Mouse (Mus musculus): ENCODE measurements around the gene Tnfaip8l3. TPM values are rescaled to one million over a fixed set of nuclear protein-coding genes. Genes with fewer than 3 reads are reported as not detected.

Tnfaip8l3 gene
- polyA plus RNA-seq (2014; fragmentation: Nextera tagmentation; extraction: Ambion mirVana) = 0.05 and 0.14 TPM in 2 replicates

- peak within 1 kb of the TSS; percentile 48 for H3K4me3 ChIP-seq (ENCODE audit: low read depth, low read length)
- H3K4me2 ChIP-seq (ENCODE audit: low read depth) = peak within 1 kb of the TSS; percentile 98
- peak within 1 kb of the TSS; percentile 52 for H3K9ac ChIP-seq (ENCODE audit: low read length)
- no peaks in the 10 kb centered on the region for H3K36me3 ChIP-seq (ENCODE audit: control insufficient read depth, insufficient read depth, low read length)
- H3K27me3 ChIP-seq (ENCODE audit: control insufficient read depth, insufficient read depth, low read length) = peaks cover 8% of the 10 kb centered on the region
- DNase-seq (ENCODE audit: low spot score) (peak; percentile 48), ATAC-seq (ENCODE audit: insufficient read depth, low FRiP score, low TSS enrichment) (peak; percentile 81)
- H3K4me1 ChIP-seq (ENCODE audit: control insufficient read depth, insufficient read depth, low read length) = no peaks in the 10 kb centered on the region
- H3K9me3 ChIP-seq (ENCODE audit: control insufficient read depth, low read length) = no peaks in the 10 kb centered on the region
- under 1% methylated on average over 34 of the region's 35 CpGs for WGBS
- no peak within 1 kb of the TSS for H3K27ac ChIP-seq (ENCODE audit: low read depth, low read length)
Measured at GRCm38 (mm10) chr9:54068032-54068649, at the start of gene Tnfaip8l3. Gene Tnfaip8l3 (minus strand): TSS chr9:54068388.

GRCm38 (mm10) chr9:54112726-54113125, 44.5 kb upstream of the Tnfaip8l3 start:
- H3K36me3 ChIP-seq (ENCODE audit: control insufficient read depth, insufficient read depth, low read length) = no peaks in the 10 kb centered on the region
- no peak overlapping the region for H3K9ac ChIP-seq (ENCODE audit: low read length)
- H3K9me3 ChIP-seq (ENCODE audit: control insufficient read depth, low read length) = no peaks in the 10 kb centered on the region
- H3K4me1 ChIP-seq (ENCODE audit: control insufficient read depth, insufficient read depth, low read length) = no peaks in the 10 kb centered on the region
- no peaks in the 10 kb centered on the region for H3K27me3 ChIP-seq (ENCODE audit: control insufficient read depth, insufficient read depth, low read length)
- DNase-seq (ENCODE audit: low spot score) = no peak
- ATAC-seq (ENCODE audit: insufficient read depth, low FRiP score, low TSS enrichment) = no peak
- no peak overlapping the region for H3K4me3 ChIP-seq (ENCODE audit: low read depth, low read length)
- H3K4me2 ChIP-seq (ENCODE audit: low read depth) = no peak overlapping the region
- no peak overlapping the region for H3K27ac ChIP-seq (ENCODE audit: low read depth, low read length)

GRCm38 (mm10) chr9:54098636-54099035, 30.4 kb upstream of the Tnfaip8l3 start:
- Histone ChIP-seq H3K4me2 (ENCODE audit: low read depth) (no peak overlapping the region), H3K9ac (ENCODE audit: low read length) (no peak overlapping the region), H3K9me3 (ENCODE audit: control insufficient read depth, low read length) (no peaks in the 10 kb centered on the region), H3K4me3 (ENCODE audit: low read depth, low read length) (no peak overlapping the region), H3K27me3 (ENCODE audit: control insufficient read depth, insufficient read depth, low read length) (no peaks in the 10 kb centered on the region), H3K4me1 (ENCODE audit: control insufficient read depth, insufficient read depth, low read length) (no peaks in the 10 kb centered on the region), H3K27ac (ENCODE audit: low read depth, low read length) (no peak overlapping the region), H3K36me3 (ENCODE audit: control insufficient read depth, insufficient read depth, low read length) (no peaks in the 10 kb centered on the region)
- DNase-seq (ENCODE audit: low spot score) (no peak), ATAC-seq (ENCODE audit: insufficient read depth, low FRiP score, low TSS enrichment) (no peak)

GRCm38 (mm10) chr9:54097091-54097490, 28.9 kb upstream of the Tnfaip8l3 start:
- no peak overlapping the region for H3K27ac ChIP-seq (ENCODE audit: low read depth, low read length)
- H3K4me3 ChIP-seq (ENCODE audit: low read depth, low read length) = no peak overlapping the region
- H3K9me3 ChIP-seq (ENCODE audit: control insufficient read depth, low read length) = no peaks in the 10 kb centered on the region
- no peak overlapping the region for H3K9ac ChIP-seq (ENCODE audit: low read length)
- H3K4me1 ChIP-seq (ENCODE audit: control insufficient read depth, insufficient read depth, low read length) = no peaks in the 10 kb centered on the region
- no peak overlapping the region for H3K4me2 ChIP-seq (ENCODE audit: low read depth)
- H3K36me3 ChIP-seq (ENCODE audit: control insufficient read depth, insufficient read depth, low read length) = no peaks in the 10 kb centered on the region
- no peak for DNase-seq (ENCODE audit: low spot score)
- no peaks in the 10 kb centered on the region for H3K27me3 ChIP-seq (ENCODE audit: control insufficient read depth, insufficient read depth, low read length)
- WGBS = 88% methylated on average over 6 of the region's 6 CpGs
- ATAC-seq (ENCODE audit: insufficient read depth, low FRiP score, low TSS enrichment) = no peak

- ATAC-seq (ENCODE audit: insufficient read depth, low FRiP score, low TSS enrichment) = no peak
- Histone ChIP-seq H3K27me3 (ENCODE audit: control insufficient read depth, insufficient read depth, low read length) (no peaks in the 10 kb centered on the region), H3K9me3 (ENCODE audit: control insufficient read depth, low read length) (no peaks in the 10 kb centered on the region), H3K27ac (ENCODE audit: low read depth, low read length) (no peak overlapping the region), H3K9ac (ENCODE audit: low read length) (no peak overlapping the region), H3K4me3 (ENCODE audit: low read depth, low read length) (no peak overlapping the region), H3K4me1 (ENCODE audit: control insufficient read depth, insufficient read depth, low read length) (no peaks in the 10 kb centered on the region), H3K4me2 (ENCODE audit: low read depth) (no peak overlapping the region), H3K36me3 (ENCODE audit: control insufficient read depth, insufficient read depth, low read length) (no peaks in the 10 kb centered on the region)
- DNase-seq (ENCODE audit: low spot score) = no peak
- WGBS = 78% methylated on average over 3 of the region's 3 CpGs
Measured at GRCm38 (mm10) chr9:54084245-54084644, 16.1 kb upstream of the Tnfaip8l3 start.

- 87% methylated on average over 2 of the region's 2 CpGs for WGBS
- H3K9ac ChIP-seq (ENCODE audit: low read length) = no peak overlapping the region
- no peaks in the 10 kb centered on the region for H3K9me3 ChIP-seq (ENCODE audit: control insufficient read depth, low read length)
- H3K27me3 ChIP-seq (ENCODE audit: control insufficient read depth, insufficient read depth, low read length) = no peaks in the 10 kb centered on the region
- no peak overlapping the region for H3K4me3 ChIP-seq (ENCODE audit: low read depth, low read length)
- ATAC-seq (ENCODE audit: insufficient read depth, low FRiP score, low TSS enrichment) (no peak), DNase-seq (ENCODE audit: low spot score) (no peak)
- H3K4me2 ChIP-seq (ENCODE audit: low read depth) = no peak overlapping the region
- no peaks in the 10 kb centered on the region for H3K4me1 ChIP-seq (ENCODE audit: control insufficient read depth, insufficient read depth, low read length)
- H3K27ac ChIP-seq (ENCODE audit: low read depth, low read length) = no peak overlapping the region
- no peaks in the 10 kb centered on the region for H3K36me3 ChIP-seq (ENCODE audit: control insufficient read depth, insufficient read depth, low read length)
Measured at GRCm38 (mm10) chr9:54077740-54078139, 9.6 kb upstream of the Tnfaip8l3 start.

- H3K36me3 ChIP-seq (ENCODE audit: control insufficient read depth, insufficient read depth, low read length) = no peaks in the 10 kb centered on the region
- H3K9ac ChIP-seq (ENCODE audit: low read length) = no peak overlapping the region
- ATAC-seq (ENCODE audit: insufficient read depth, low FRiP score, low TSS enrichment) (no peak), DNase-seq (ENCODE audit: low spot score) (no peak)
- H3K27ac ChIP-seq (ENCODE audit: low read depth, low read length) = no peak overlapping the region
- no peaks in the 10 kb centered on the region for H3K4me1 ChIP-seq (ENCODE audit: control insufficient read depth, insufficient read depth, low read length)
- H3K27me3 ChIP-seq (ENCODE audit: control insufficient read depth, insufficient read depth, low read length) = no peaks in the 10 kb centered on the region
- no peak overlapping the region for H3K4me2 ChIP-seq (ENCODE audit: low read depth)
- H3K4me3 ChIP-seq (ENCODE audit: low read depth, low read length) = no peak overlapping the region
- WGBS = 82% methylated on average over 3 of the region's 3 CpGs
- no peaks in the 10 kb centered on the region for H3K9me3 ChIP-seq (ENCODE audit: control insufficient read depth, low read length)
Measured at GRCm38 (mm10) chr9:54074901-54075300, 6.7 kb upstream of the Tnfaip8l3 start.

- H3K36me3 ChIP-seq (ENCODE audit: control insufficient read depth, insufficient read depth, low read length) = no peaks in the 10 kb centered on the region
- H3K9ac ChIP-seq (ENCODE audit: low read length) = no peak overlapping the region
- no peaks in the 10 kb centered on the region for H3K27me3 ChIP-seq (ENCODE audit: control insufficient read depth, insufficient read depth, low read length)
- no peaks in the 10 kb centered on the region for H3K9me3 ChIP-seq (ENCODE audit: control insufficient read depth, low read length)
- DNase-seq (ENCODE audit: low spot score) = no peak
- H3K4me2 ChIP-seq (ENCODE audit: low read depth) = no peak overlapping the region
- H3K4me3 ChIP-seq (ENCODE audit: low read depth, low read length) = no peak overlapping the region
- 90% methylated on average over 4 of the region's 4 CpGs for WGBS
- H3K4me1 ChIP-seq (ENCODE audit: control insufficient read depth, insufficient read depth, low read length) = no peaks in the 10 kb centered on the region
- H3K27ac ChIP-seq (ENCODE audit: low read depth, low read length) = no peak overlapping the region
- no peak for ATAC-seq (ENCODE audit: insufficient read depth, low FRiP score, low TSS enrichment)
Measured at GRCm38 (mm10) chr9:54073688-54074087, 5.5 kb upstream of the Tnfaip8l3 start.

- Histone ChIP-seq H3K27ac (ENCODE audit: low read depth, low read length) (no peak overlapping the region), H3K9ac (ENCODE audit: low read length) (no peak overlapping the region), H3K9me3 (ENCODE audit: control insufficient read depth, low read length) (no peaks in the 10 kb centered on the region), H3K4me3 (ENCODE audit: low read depth, low read length) (no peak overlapping the region), H3K27me3 (ENCODE audit: control insufficient read depth, insufficient read depth, low read length) (peaks cover 8% of the 10 kb centered on the region), H3K36me3 (ENCODE audit: control insufficient read depth, insufficient read depth, low read length) (no peaks in the 10 kb centered on the region), H3K4me2 (ENCODE audit: low read depth) (no peak overlapping the region), H3K4me1 (ENCODE audit: control insufficient read depth, insufficient read depth, low read length) (no peaks in the 10 kb centered on the region)
- ATAC-seq (ENCODE audit: insufficient read depth, low FRiP score, low TSS enrichment) = no peak
- DNase-seq (ENCODE audit: low spot score) = no peak
- 81% methylated on average over 7 of the region's 7 CpGs for WGBS
Measured at GRCm38 (mm10) chr9:54071474-54072095, 3.4 kb upstream of the Tnfaip8l3 start.

Measured in neural tube, embryonic 11.5 days (tissue).